Mouse (Mus musculus): Measurements from ENCODE around the gene Cdcp1. TPM values are rescaled to one million over a fixed set of nuclear protein-coding genes. Genes with fewer than 3 reads are reported as not detected.

Gene Cdcp1
- polyA plus RNA-seq, 1 experiment from 2014 or later, result 0.47 TPM

DNA sequence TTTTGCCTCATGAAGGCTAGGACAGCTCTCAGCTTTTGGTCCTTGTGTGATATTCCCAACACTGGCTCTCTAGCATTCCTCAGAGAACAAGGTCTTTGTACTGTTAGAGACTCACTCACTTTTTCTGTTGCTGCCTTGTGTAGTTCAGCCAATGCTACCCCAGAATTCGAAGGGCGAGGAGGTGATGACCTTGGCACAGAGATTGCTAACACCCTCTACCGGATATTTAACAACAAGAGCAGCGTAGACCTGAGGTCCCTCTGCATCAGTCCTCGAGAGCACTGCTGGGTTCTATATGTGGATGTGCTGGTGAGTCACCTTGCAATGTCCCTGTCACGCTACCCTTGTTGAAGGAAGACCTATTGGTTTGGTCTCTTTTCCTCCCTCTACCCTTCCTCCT is 88.2 kb downstream of the Cdcp1 start:
- no peak overlapping the region for H3K4me3 ChIP-seq
- peaks cover 96% of the 10 kb centered on the region for H3K36me3 ChIP-seq
- H3K4me1 ChIP-seq, result no peaks in the 10 kb centered on the region
- no peaks in the 10 kb centered on the region for H3K9me3 ChIP-seq (replicated peaks)
- WGBS, result 98% methylated on average over 6 of the region's 6 CpGs
- no peak overlapping the region for H3K27ac ChIP-seq (replicated peaks)
- no peak for DNase-seq (ENCODE audit: low spot score)
- H3K27me3 ChIP-seq (ENCODE audit: low read depth, poor library complexity, severe bottlenecking), result no peaks in the 10 kb centered on the region

DNA sequence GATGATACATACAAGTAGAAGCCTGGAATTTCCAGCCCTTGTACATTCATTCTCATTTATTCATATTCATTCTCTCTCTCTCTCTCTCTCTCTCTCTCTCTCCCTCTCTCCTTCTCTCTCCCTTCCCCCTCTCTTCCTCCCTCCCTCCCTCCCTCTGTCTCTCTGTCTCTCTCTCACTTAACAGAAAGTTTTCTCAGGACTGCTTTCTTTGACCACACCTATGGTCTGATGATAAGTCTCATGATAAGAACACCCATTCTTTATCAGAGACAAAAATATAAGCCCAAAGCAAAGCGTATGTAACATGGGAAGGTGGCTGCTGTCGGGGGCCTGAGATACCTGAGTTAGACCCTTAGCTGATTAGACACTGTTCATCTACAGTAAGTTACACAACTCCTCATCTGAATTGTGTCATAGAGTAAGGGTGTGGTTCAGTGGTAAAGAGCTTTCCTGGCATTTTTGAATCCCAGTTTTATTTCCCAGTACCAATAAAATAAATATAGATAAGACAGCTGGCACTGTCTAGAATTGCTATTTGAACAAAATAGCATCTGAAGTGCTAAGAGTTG is 91.3 kb downstream of the Cdcp1 start:
- Histone ChIP-seq H3K4me3 (no peak overlapping the region), H3K36me3 (peaks cover 96% of the 10 kb centered on the region), H3K4me1 (no peaks in the 10 kb centered on the region), H3K27me3 (ENCODE audit: low read depth, poor library complexity, severe bottlenecking) (no peaks in the 10 kb centered on the region), H3K9me3 (replicated peaks) (no peaks in the 10 kb centered on the region), H3K27ac (replicated peaks) (no peak overlapping the region)
- DNase-seq (ENCODE audit: low spot score), result no peak
- 90% methylated on average over 2 of the region's 2 CpGs for WGBS

DNA sequence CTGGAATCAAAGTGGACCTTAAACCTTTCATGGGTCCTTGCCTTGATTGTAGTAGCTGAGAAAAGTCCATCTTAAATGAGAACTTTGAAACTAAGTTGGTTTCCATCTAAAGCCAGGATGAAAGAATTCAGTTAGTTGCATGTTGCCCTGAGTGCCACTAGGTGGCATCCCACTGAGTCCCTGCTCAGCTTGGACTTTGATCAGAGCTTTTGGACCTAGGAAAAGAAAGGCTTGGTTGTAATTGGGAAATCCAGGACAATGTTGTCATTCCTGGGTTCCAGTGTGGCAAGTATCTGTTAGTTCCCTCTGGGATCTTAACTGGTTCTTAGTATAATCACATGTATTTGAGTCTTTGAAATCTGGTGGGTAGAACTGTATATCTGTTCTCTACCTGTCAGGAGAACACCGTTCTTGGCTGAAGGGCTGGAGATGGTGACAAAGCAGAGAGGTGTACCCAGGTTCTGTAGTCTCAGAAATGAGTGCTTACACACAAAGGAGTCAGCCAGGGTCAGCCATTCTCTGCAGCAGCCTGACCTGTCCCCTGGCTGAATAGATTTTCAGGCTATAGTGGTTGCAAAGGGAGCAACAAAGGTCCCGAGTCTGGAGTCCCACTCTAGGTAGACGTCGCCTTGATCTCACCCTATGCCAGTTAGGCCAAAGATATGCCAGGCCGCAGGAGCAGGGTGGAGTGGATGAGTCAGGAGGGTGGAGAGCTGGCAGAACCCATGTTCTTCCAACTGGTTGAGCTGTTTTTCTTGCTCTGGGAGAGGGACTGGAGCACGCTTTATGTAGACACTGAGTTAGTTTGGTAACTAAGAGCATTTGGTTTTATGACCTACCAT is 92.0 kb downstream of the Cdcp1 start:
- H3K27me3 ChIP-seq (ENCODE audit: low read depth, poor library complexity, severe bottlenecking), result no peaks in the 10 kb centered on the region
- H3K4me1 ChIP-seq, result no peaks in the 10 kb centered on the region
- no peak overlapping the region for H3K27ac ChIP-seq (replicated peaks)
- peaks cover 96% of the 10 kb centered on the region for H3K36me3 ChIP-seq
- no peaks in the 10 kb centered on the region for H3K9me3 ChIP-seq (replicated peaks)
- DNase-seq (ENCODE audit: low spot score), result no peak
- WGBS, result 94% methylated on average over 6 of the region's 6 CpGs
- no peak overlapping the region for H3K4me3 ChIP-seq

DNA sequence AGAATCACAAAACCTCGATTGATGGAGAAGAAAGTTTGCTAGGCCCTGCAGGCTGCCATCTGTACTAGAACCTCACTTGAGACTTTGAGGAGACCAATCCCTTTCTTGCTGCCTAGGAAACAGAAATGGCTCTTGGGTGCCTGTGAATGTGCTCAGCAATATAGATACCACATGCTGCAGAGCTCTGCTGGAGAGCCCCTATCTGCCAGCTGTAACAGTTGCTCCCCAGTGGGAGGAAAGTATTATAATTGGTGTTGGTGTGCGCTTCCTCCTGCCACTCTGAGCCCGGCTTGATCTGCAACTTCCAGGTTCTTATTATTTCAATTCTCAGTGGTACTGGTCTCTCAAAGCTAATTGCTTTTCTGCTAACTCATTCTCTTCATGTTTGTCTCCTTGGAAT is 92.8 kb downstream of the Cdcp1 start:
- Histone ChIP-seq H3K27me3 (ENCODE audit: low read depth, poor library complexity, severe bottlenecking) (no peaks in the 10 kb centered on the region), H3K27ac (replicated peaks) (no peak overlapping the region), H3K9me3 (replicated peaks) (no peaks in the 10 kb centered on the region), H3K4me3 (no peak overlapping the region), H3K36me3 (peaks cover 94% of the 10 kb centered on the region), H3K4me1 (no peaks in the 10 kb centered on the region)
- DNase-seq (ENCODE audit: low spot score), result no peak
- 94% methylated on average over 3 of the region's 3 CpGs for WGBS

Other genes with a start within 250 kb of the Cdcp1 start
- 18.6 and 20.3 TPM in 2 replicates for gene Tmem42, start 194.7 kb downstream of the Cdcp1 start, polyA plus RNA-seq (2016; fragmentation: Nextera tagmentation; extraction: Ambion mirVana)
- 0.68 and 0.70 TPM in 2 replicates for gene Tgm4, start 181.3 kb downstream of the Cdcp1 start, polyA plus RNA-seq (2016; fragmentation: Nextera tagmentation; extraction: Ambion mirVana)
- 79.2 and 81.9 TPM in 2 replicates for gene Zdhhc3, start 102.8 kb downstream of the Cdcp1 start, polyA plus RNA-seq (2016; fragmentation: Nextera tagmentation; extraction: Ambion mirVana)
- gene Exosc7, start 102.8 kb downstream of the Cdcp1 start, polyA plus RNA-seq (2016; fragmentation: Nextera tagmentation; extraction: Ambion mirVana), result 138 and 157 TPM in 2 replicates
- gene Clec3b, start 65.1 kb downstream of the Cdcp1 start, polyA plus RNA-seq (2016; fragmentation: Nextera tagmentation; extraction: Ambion mirVana), result 0.20 TPM in 1 of 2 replicates, not detected in the other
- gene Tmem158, start 44.7 kb upstream of the Cdcp1 start, polyA plus RNA-seq (2016; fragmentation: Nextera tagmentation; extraction: Ambion mirVana), result 4.8 and 5.4 TPM in 2 replicates
- 584 and 607 TPM in 2 replicates for gene Lars2, start 150.9 kb upstream of the Cdcp1 start, polyA plus RNA-seq (2016; fragmentation: Nextera tagmentation; extraction: Ambion mirVana)

All from midbrain, embryonic 10.5 days (tissue).